ENCODE assay signal across 23 mouse cellular contexts in genomic region chr19:27441106-27441505, GRCm38 (mm10). TPM values are rescaled to one million over a fixed set of nuclear protein-coding genes. Genes with fewer than 3 reads are reported as not detected.
DNase-seq lines count a peak whose midpoint lies in the region; ATAC-seq and TF ChIP-seq lines count a peak whose summit lies in the region.
"Had no signal": no experiment of that assay in that cellular context is flagged by ENCODE, and none has a peak within 500 bp of the region (broad histone marks: within the 10 kb centered on the region; RNA-seq: fewer than 3 reads in every experiment).

No protein-coding gene starts in this region.

- H3K9me3 ChIP-seq in heart, embryonic 13.5 days = no peaks in the 10 kb centered on the region
- H3K9me3 ChIP-seq: forebrain, embryonic 13.5 days; hindbrain, embryonic 13.5 days; intestine, embryonic 15.5 days; liver, embryonic 13.5 days; lung, embryonic 15.5 days; midbrain, embryonic 10.5 days had no signal

- DNase-seq in heart, adult 18-20 months = no peak
- peak; percentile 15 for DNase-seq in layer of hippocampus, adult 9-11 months
- DNase-seq in layer of hippocampus, adult 9-10 months (ENCODE audit: low spot score) = no peak
- peak; percentile 86 for DNase-seq in forelimb bud, embryonic 11.5 days (ENCODE audit: low read depth, low spot score)
- peak; percentile 69 for DNase-seq in mesoderm, embryonic 11.5 days (ENCODE audit: low read depth, low spot score)
- DNase-seq in thymus, adult 2 months = no peak
- DNase-seq: cerebellum, adult 9-10 months; gastrocnemius, postnatal 25 days; kidney, postnatal 4 days; layer of hippocampus, postnatal 36 days; liver, embryonic 13.5 days; lung, postnatal 4 days; retina, postnatal 1 day; thymus, postnatal 14 days had no signal

- TF ChIP-seq CTCF in thymus, adult 2 months (IDR thresholded peaks at IDR 0.05; ENCODE audit: borderline replicate concordance, control insufficient read depth, extremely low read depth, insufficient read depth, low read length, poor library complexity) = no peak

- no peaks in the 10 kb centered on the region for H3K36me3 ChIP-seq in heart, embryonic 13.5 days
- no peaks in the 10 kb centered on the region for H3K36me3 ChIP-seq in thymus, adult 2 months (ENCODE audit: control insufficient read depth, insufficient read depth, low read length)
- H3K36me3 ChIP-seq: hindbrain, embryonic 13.5 days; intestine, embryonic 15.5 days; liver, embryonic 13.5 days; lung, embryonic 15.5 days; midbrain, embryonic 10.5 days had no signal

- ATAC-seq in heart, embryonic 13.5 days (ENCODE audit: extremely low read depth, insufficient number of reproducible peaks, low FRiP score, low TSS enrichment) = peak; percentile 42; the same call in 1 of the 2 replicates
- ATAC-seq in monocyte, adult 5-6 weeks (replicated peaks; ENCODE audit: insufficient number of reproducible peaks, low FRiP score, low TSS enrichment, poor library complexity, severe bottlenecking) = no peak
- ATAC-seq: forebrain, embryonic 13.5 days; intestine, embryonic 15.5 days had no signal

- H3K27ac ChIP-seq in heart, embryonic 13.5 days (replicated peaks) = peak overlapping the region; percentile 46
- H3K27ac ChIP-seq in thymus, adult 2 months (ENCODE audit: control insufficient read depth, insufficient read depth, low read length) = no peak overlapping the region
- H3K27ac ChIP-seq: forebrain, embryonic 13.5 days; hindbrain, embryonic 13.5 days; intestine, embryonic 15.5 days; liver, embryonic 13.5 days; lung, embryonic 15.5 days; midbrain, embryonic 10.5 days; stomach, postnatal 0 days had no signal

- H3K9ac ChIP-seq in heart, embryonic 13.5 days = no peak overlapping the region
- H3K9ac ChIP-seq: forebrain, embryonic 13.5 days; hindbrain, embryonic 13.5 days; intestine, embryonic 15.5 days; liver, embryonic 13.5 days; lung, embryonic 15.5 days had no signal

- peaks cover under 1% of the 10 kb centered on the region; the same call in 1 of the 2 replicates for H3K27me3 ChIP-seq in heart, embryonic 13.5 days (replicated peaks)
- no peaks in the 10 kb centered on the region for H3K27me3 ChIP-seq in thymus, adult 2 months (ENCODE audit: control insufficient read depth, insufficient read depth, low read length)
- H3K27me3 ChIP-seq: hindbrain, embryonic 13.5 days; intestine, embryonic 15.5 days; liver, embryonic 13.5 days; lung, embryonic 15.5 days had no signal

- H3K4me1 ChIP-seq in heart, embryonic 13.5 days = peaks cover 15% of the 10 kb centered on the region; the same call in 1 of the 2 replicates
- no peaks in the 10 kb centered on the region for H3K4me1 ChIP-seq in thymus, adult 2 months (replicated peaks; ENCODE audit: control insufficient read depth, insufficient read depth, low read length)
- H3K4me1 ChIP-seq: forebrain, embryonic 13.5 days; hindbrain, embryonic 13.5 days; intestine, embryonic 15.5 days; liver, embryonic 13.5 days; lung, embryonic 15.5 days; midbrain, embryonic 10.5 days had no signal

- TF ChIP-seq POLR2A in thymus, adult 2 months (IDR thresholded peaks at IDR 0.05; ENCODE audit: control insufficient read depth, extremely low read depth, insufficient read depth, low read length, poor library complexity) = no peak

- 35% methylated on average over 5 of the region's 5 CpGs for WGBS in heart, embryonic 13.5 days
- 95% methylated on average over 5 of the region's 5 CpGs for WGBS in thymus, adult 2 months

- H3K4me2 ChIP-seq in heart, embryonic 13.5 days = no peak overlapping the region
- H3K4me2 ChIP-seq: forebrain, embryonic 13.5 days; heart, embryonic 11.5 days; hindbrain, embryonic 13.5 days; intestine, embryonic 15.5 days; liver, embryonic 13.5 days; lung, embryonic 15.5 days had no signal

- H3K4me3 ChIP-seq in heart, embryonic 13.5 days = no peak overlapping the region
- no peak overlapping the region for H3K4me3 ChIP-seq in thymus, adult 2 months (ENCODE audit: control insufficient read depth, insufficient read depth, low read length)
- H3K4me3 ChIP-seq: forebrain, embryonic 13.5 days; hindbrain, embryonic 13.5 days; intestine, embryonic 15.5 days; liver, embryonic 13.5 days; lung, embryonic 15.5 days; midbrain, embryonic 10.5 days had no signal

RNA-seq across cellular contexts. Expression of gene Pum3, which starts 11.5 kb away (rescaled TPM):
- polyA plus RNA-seq in heart, embryonic 13.5 days (2015; fragmentation: Nextera tagmentation; extraction: Ambion mirVana) = 41.2 and 42.2 TPM in 2 replicates
- total RNA-seq in heart, adult 18-20 months (2021) = 10 to 100 TPM; 32.0 to 34.1 TPM
- 16.2 and 20.3 TPM in 2 replicates for polyA plus RNA-seq in thymus, adult 2 months (2012; rRNA removed)
- total RNA-seq in monocyte, adult 5-6 weeks (2017) = 68.1 to 85.3 TPM (median 72.9 TPM) in 3 replicates

Comparison
In these comparisons a context has a peak if more than half of its experiments do, and no peak if none do; other contexts are left out.
1. DNase-seq: peak in layer of hippocampus, adult 9-11 months (single experiment), forelimb bud, embryonic 11.5 days (single experiment) and mesoderm, embryonic 11.5 days (single experiment); none in heart, adult 18-20 months (0 of 2), layer of hippocampus, adult 9-10 months (single experiment) and thymus, adult 2 months (single experiment).